Mouse (Mus musculus) stomach, postnatal 0 days (tissue): ENCODE measurements at regions not wholly inside any gene's neighbourhood (a gene's known extent, or its start where the extent isn't known, plus 50 kb on each side); places are given as distances from the start of the nearest gene placed in this dataset.

ENCODE experiments used
- CTCF ChIP-seq: IDR thresholded peaks from 2 replicates; pipeline ENCODE4 v1.5.1; 2016; ENCODE audit warnings: antibody characterized with exemption, low read depth, mild to moderate bottlenecking, moderate library complexity
- EP300 ChIP-seq: optimal IDR thresholded peaks from 2 replicates; pipeline ENCODE3; 2016; ENCODE audit warnings: antibody characterized with exemption

- no peak for TF ChIP-seq CTCF
- TF ChIP-seq EP300, result no peak
These were observed 197.7 kb upstream of the Unc93a2 start for GRCm38 (mm10) chr17:7582866-7583398.
